ENCODE assay signal across 8 mouse cellular contexts in the genomic region with DNA sequence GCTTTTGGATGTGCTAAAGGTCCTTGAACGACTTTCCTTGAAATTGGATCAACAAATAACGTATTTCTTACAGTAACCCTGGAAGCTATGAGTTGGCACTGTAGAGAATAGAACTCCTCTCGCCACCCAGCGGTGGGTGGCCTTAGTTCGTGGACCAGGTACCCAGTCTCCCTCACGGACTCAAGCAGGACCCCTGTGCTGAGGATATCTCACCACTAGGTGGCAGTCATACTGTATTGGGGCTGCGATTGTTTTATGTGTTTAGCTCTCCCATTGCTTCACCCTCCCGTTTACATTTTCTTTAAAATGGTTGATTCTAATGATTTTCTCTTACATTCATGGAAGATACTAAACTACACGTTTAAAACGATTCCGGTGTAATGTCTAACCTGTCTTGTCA. TPM values are rescaled to one million over a fixed set of nuclear protein-coding genes. Genes with fewer than 3 reads are reported as not detected.
DNase-seq lines count a peak whose midpoint lies in the region; ATAC-seq and TF ChIP-seq lines count a peak whose summit lies in the region.

No protein-coding gene starts in this region.

- H3K4me1 ChIP-seq in MEL (ENCODE audit: control insufficient read depth in 1 of 2, insufficient read depth in 2 of 2, low read length in 2 of 2), result peaks cover 0 to 10% of the 10 kb centered on the region in 2 experiments; a peak in 2 of 4 replicates
- H3K4me1 ChIP-seq in cerebellum, adult 2 months (ENCODE audit: control insufficient read depth, insufficient read depth, low read length), result no peaks in the 10 kb centered on the region
- H3K4me1 ChIP-seq in lung, embryonic 16.5 days (replicated peaks; ENCODE audit: control insufficient read depth, insufficient read depth, low read length), result no peaks in the 10 kb centered on the region

- ATAC-seq in frontal cortex, adult (ENCODE audit: low TSS enrichment), result peak; percentile 98
- ATAC-seq in hematopoietic stem cell, adult 5-6 weeks (replicated peaks in 1 of 2; ENCODE audit: insufficient read depth in 1 of 2, low FRiP score in 2 of 2, low TSS enrichment in 1 of 2, low read depth in 1 of 2, poor library complexity in 2 of 2, severe bottlenecking in 2 of 2), result peak; percentile 98
- peak; percentile 92 for ATAC-seq in lung, embryonic 16.5 days (ENCODE audit: low read depth)

- no peaks in the 10 kb centered on the region for H3K27me3 ChIP-seq in MEL (ENCODE audit: control insufficient read depth in 1 of 2, insufficient read depth in 2 of 2, low read length in 2 of 2)
- no peaks in the 10 kb centered on the region for H3K27me3 ChIP-seq in cerebellum, adult 2 months (ENCODE audit: control insufficient read depth, insufficient read depth, low read length)
- H3K27me3 ChIP-seq in lung, embryonic 16.5 days (ENCODE audit: control insufficient read depth, insufficient read depth, low read depth, low read length), result no peaks in the 10 kb centered on the region

- H3K9me3 ChIP-seq in MEL (replicated peaks; ENCODE audit: insufficient read depth, low read length), result no peaks in the 10 kb centered on the region
- H3K9me3 ChIP-seq in lung, embryonic 16.5 days (ENCODE audit: control insufficient read depth, low read length), result no peaks in the 10 kb centered on the region

- peaks cover 0 to 7% of the 10 kb centered on the region in 2 experiments; a peak in 1 of 4 replicates for H3K36me3 ChIP-seq in MEL (ENCODE audit: control insufficient read depth in 1 of 2, insufficient read depth in 2 of 2, low read length in 2 of 2)
- no peaks in the 10 kb centered on the region for H3K36me3 ChIP-seq in lung, embryonic 16.5 days (ENCODE audit: control insufficient read depth, insufficient read depth, low read length)

- peak overlapping the region; percentile 49 for H3K9ac ChIP-seq in MEL (ENCODE audit: control insufficient read depth, low read depth, low read length, poor library complexity, severe bottlenecking)
- H3K9ac ChIP-seq in lung, embryonic 16.5 days (ENCODE audit: low read length), result no peak overlapping the region

- peak in 2 of 3 experiments; percentile 83 to 97 for TF ChIP-seq CTCF in MEL (IDR thresholded peaks at IDR 0.05 in 2 of 3, conservative IDR thresholded peaks at IDR 0.05 in 1 of 3; ENCODE audit: control insufficient read depth in 1 of 3, insufficient read depth in 1 of 3, low read depth in 2 of 3, low read length in 3 of 3, poor library complexity in 1 of 3, severe bottlenecking in 1 of 3)
- TF ChIP-seq CTCF in cerebellum, adult 2 months (IDR thresholded peaks at IDR 0.05; ENCODE audit: borderline replicate concordance, insufficient read depth, low read depth, low read length), result peak; percentile 97

- peak; percentile 93 for TF ChIP-seq RAD21 in MEL (IDR thresholded peaks at IDR 0.05; ENCODE audit: low read depth, low read length)

- 12% methylated on average over 11 of the region's 11 CpGs for WGBS in cerebellum, adult 2 months
- WGBS in lung, embryonic 16.5 days, result 14% methylated on average over 11 of the region's 11 CpGs

- H3K79me2 ChIP-seq in MEL (ENCODE audit: control insufficient read depth, insufficient read depth, low read length, poor library complexity), result no peaks in the 10 kb centered on the region

- H3K4me3 ChIP-seq in MEL (ENCODE audit: control insufficient read depth in 1 of 2, insufficient read depth in 1 of 2, low read depth in 2 of 2, low read length in 2 of 2), result no peak overlapping the region; a peak in 1 of 4 replicates
- H3K4me3 ChIP-seq in cerebellum, adult 2 months (replicated peaks; ENCODE audit: insufficient read depth, low read depth, low read length), result no peak overlapping the region
- H3K4me3 ChIP-seq in lung, embryonic 16.5 days (ENCODE audit: low read length), result no peak overlapping the region

- H3K27ac ChIP-seq in MEL (ENCODE audit: control insufficient read depth, low read depth, low read length), result peak overlapping the region; percentile 11; the same call in 1 of the 2 replicates
- H3K27ac ChIP-seq in cerebellum, adult 2 months (ENCODE audit: insufficient read depth, low read length), result no peak overlapping the region
- H3K27ac ChIP-seq in lung, embryonic 16.5 days (ENCODE audit: low read length), result no peak overlapping the region

- peak; percentile 94 for DNase-seq in MEL (ENCODE audit: low read depth, low spot score)
- DNase-seq in cerebellum, adult 2 months, result peak; percentile 86 to 90
- DNase-seq in layer of hippocampus, adult 9-10 months (ENCODE audit: low spot score), result peak; percentile 88
- DNase-seq in ovary, postnatal 36 days (ENCODE audit: low spot score), result peak; percentile 84
- peak; percentile 92 for DNase-seq in thymus, postnatal 14 days

- TF ChIP-seq EP300 in MEL (IDR thresholded peaks at IDR 0.05; ENCODE audit: low read depth in 1 of 2, low read length in 2 of 2), result peak in 1 of 2 experiments; percentile 17; a peak in 1 of 4 replicates

- TF ChIP-seq POLR2A in MEL (IDR thresholded peaks at IDR 0.05; ENCODE audit: control insufficient read depth in 1 of 2, insufficient read depth in 1 of 2, low read depth in 1 of 2, low read length in 2 of 2, poor library complexity in 1 of 2), result no peak
- TF ChIP-seq POLR2A in cerebellum, adult 2 months (IDR thresholded peaks at IDR 0.05; ENCODE audit: borderline replicate concordance, insufficient read depth, low read length), result no peak

- H3K4me2 ChIP-seq in lung, embryonic 16.5 days (ENCODE audit: low read depth, low read length), result no peak overlapping the region

TF ChIP-seq in MEL, 35 proteins besides CTCF, POLR2A, EP300 and RAD21:
- no peak for TF ChIP-seq TBP (IDR thresholded peaks at IDR 0.05; ENCODE audit: low read depth, low read length)
- no peak for TF ChIP-seq UBTF (IDR thresholded peaks at IDR 0.05; ENCODE audit: borderline replicate concordance, insufficient read depth, low read depth, low read length)
- no peak for TF ChIP-seq TCF12 (IDR thresholded peaks at IDR 0.05; ENCODE audit: low read depth, low read length)
- TF ChIP-seq JUND (IDR thresholded peaks at IDR 0.05; ENCODE audit: low read depth, low read length), result no peak
- no peak for TF ChIP-seq MYB (IDR thresholded peaks at IDR 0.05; ENCODE audit: low read depth, low read length)
- TF ChIP-seq E2F4 (IDR thresholded peaks at IDR 0.05; ENCODE audit: borderline replicate concordance, low read depth, low read length), result no peak
- TF ChIP-seq USF1 (IDR thresholded peaks at IDR 0.05; ENCODE audit: low read depth, low read length), result no peak
- TF ChIP-seq POLR2AphosphoS5 (IDR thresholded peaks at IDR 0.05; ENCODE audit: borderline replicate concordance, low read depth, low read length), result no peak
- TF ChIP-seq ZC3H11A (IDR thresholded peaks at IDR 0.05; ENCODE audit: low read depth, low read length), result peak; percentile 91
- TF ChIP-seq MEF2A (IDR thresholded peaks at IDR 0.05; ENCODE audit: extremely low read depth, insufficient replicate concordance, low read depth, low read length, poor library complexity, severe bottlenecking), result no peak
- TF ChIP-seq MYC (IDR thresholded peaks at IDR 0.05; ENCODE audit: low read depth, low read length), result peak; percentile 59; the same call in 1 of the 2 replicates
- no peak for TF ChIP-seq GABPA (IDR thresholded peaks at IDR 0.05; ENCODE audit: low read depth, low read length)
- TF ChIP-seq CHD2 (IDR thresholded peaks at IDR 0.05; ENCODE audit: low read length), result no peak
- no peak for TF ChIP-seq MXI1 (IDR thresholded peaks at IDR 0.05; ENCODE audit: low read depth, low read length)
- no peak for TF ChIP-seq BHLHE40 (IDR thresholded peaks at IDR 0.05; ENCODE audit: borderline replicate concordance, low read depth, low read length)
- TF ChIP-seq NELFE (IDR thresholded peaks at IDR 0.05; ENCODE audit: low read depth, low read length), result no peak
- no peak for TF ChIP-seq MAX (IDR thresholded peaks at IDR 0.05; ENCODE audit: low read length)
- no peak for TF ChIP-seq ZKSCAN1 (IDR thresholded peaks at IDR 0.05; ENCODE audit: low read depth, low read length)
- peak; percentile 62 for TF ChIP-seq SIN3A (IDR thresholded peaks at IDR 0.05; ENCODE audit: low read length)
- no peak for TF ChIP-seq KAT2A (conservative IDR thresholded peaks at IDR 0.05; ENCODE audit: low read depth, low read length)
- TF ChIP-seq SMC3 (IDR thresholded peaks at IDR 0.05; ENCODE audit: low read depth, low read length), result peak; percentile 98
- TF ChIP-seq ZNF384 (IDR thresholded peaks at IDR 0.05; ENCODE audit: low read depth, low read length), result peak; percentile 27; the same call in 1 of the 2 replicates
- no peak for TF ChIP-seq NRF1 (IDR thresholded peaks at IDR 0.05; ENCODE audit: insufficient read depth, low read depth, low read length, poor library complexity, severe bottlenecking)
- TF ChIP-seq ZMIZ1 (IDR thresholded peaks at IDR 0.05; ENCODE audit: low read depth, low read length), result no peak
- no peak for TF ChIP-seq TAL1 (IDR thresholded peaks at IDR 0.05; ENCODE audit: low read length)
- no peak for TF ChIP-seq MAFK (IDR thresholded peaks at IDR 0.05; ENCODE audit: borderline replicate concordance, low read depth, low read length)
- no peak for TF ChIP-seq POLR2AphosphoS2 (IDR thresholded peaks at IDR 0.05; ENCODE audit: low read length)
- 0 out of 2 replicates have a peak, but pooled peaks have one; percentile 34 for TF ChIP-seq ELF1 (IDR thresholded peaks at IDR 0.05; ENCODE audit: low read depth, low read length)
- TF ChIP-seq USF2 (IDR thresholded peaks at IDR 0.05; ENCODE audit: borderline replicate concordance in 1 of 2, insufficient read depth in 1 of 2, low read depth in 1 of 2, low read length in 2 of 2), result no peak
- TF ChIP-seq MAZ (IDR thresholded peaks at IDR 0.05; ENCODE audit: low read depth, low read length), result peak; percentile 29; the same call in 1 of the 2 replicates
- no peak for TF ChIP-seq CHD1 (IDR thresholded peaks at IDR 0.05; ENCODE audit: low read depth, low read length)
- no peak for TF ChIP-seq RCOR1 (IDR thresholded peaks at IDR 0.05; ENCODE audit: low read depth, low read length)
- peak; percentile 46; the same call in 1 of the 2 replicates for TF ChIP-seq HCFC1 (IDR thresholded peaks at IDR 0.05; ENCODE audit: low read depth, low read length)
- no peak for TF ChIP-seq ETS1 (IDR thresholded peaks at IDR 0.05; ENCODE audit: low read depth, low read length)
- 0 out of 2 replicates have a peak, but pooled peaks have one; percentile 12 for TF ChIP-seq GATA1 (IDR thresholded peaks at IDR 0.05; ENCODE audit: low read depth, low read length)

RNA-seq across cellular contexts. Expression of a gene that starts 9.8 kb away (rescaled TPM):
- total RNA-seq in MEL (2012; rRNA removed), result 45.7 and 59.0 TPM in 2 replicates
- polyA plus RNA-seq in MEL (2012; ENCODE audit: insufficient read depth in 1 of 2, insufficient read length in 2 of 2, low read depth in 1 of 2, low replicate concordance in 2 of 2, missing spikeins in 1 of 2), result 10 to 100 TPM; 67.3 to 91.5 TPM
- polyA plus RNA-seq in cerebellum, adult 2 months (2012; rRNA removed), result 0.79 and 1.1 TPM in 2 replicates
- 442 and 504 TPM in 2 replicates for total RNA-seq in hematopoietic stem cell, adult 5-6 weeks (2017)
- 7.5 and 9.0 TPM in 2 replicates for polyA plus RNA-seq in lung, embryonic 16.5 days (2015; fragmentation: Nextera tagmentation; extraction: Ambion mirVana)
